Comparison of ENCODE assay signal across 8 mouse cellular contexts in the genomic region with DNA sequence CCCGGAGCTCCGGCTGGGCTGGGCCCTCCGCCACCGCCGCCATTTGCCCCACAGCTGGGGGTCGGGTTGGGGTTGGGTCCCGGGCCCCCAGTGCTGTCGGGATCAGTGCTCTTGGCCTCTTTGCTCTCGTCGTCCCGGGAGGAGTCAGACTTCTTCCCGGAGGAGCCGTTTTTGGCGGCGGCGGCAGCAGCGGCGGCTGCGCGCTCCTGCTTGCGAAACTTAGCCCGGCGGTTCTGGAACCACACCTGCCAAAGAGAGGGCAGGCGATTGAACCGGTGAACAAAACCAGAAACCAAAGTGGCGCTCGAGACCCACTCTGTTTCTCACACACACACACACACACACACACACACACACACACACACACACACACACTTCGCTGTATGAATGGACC. TPM values are rescaled to one million over a fixed set of nuclear protein-coding genes. Genes with fewer than 3 reads are reported as not detected.
DNase-seq lines count a peak whose midpoint lies in the region; ATAC-seq and TF ChIP-seq lines count a peak whose summit lies in the region.

No protein-coding gene starts in this region.

- no peak overlapping the region; the same call in 1 of the 2 replicates for H3K4me3 ChIP-seq in kidney, adult 2 months (ENCODE audit: insufficient read depth, low read depth, low read length)
- peak overlapping the region; percentile 24 for H3K4me3 ChIP-seq in embryonic facial prominence, embryonic 12.5 days
- H3K4me3 ChIP-seq in hindbrain, postnatal 0 days (ENCODE audit: low read length), result peak overlapping the region; percentile 23
- H3K4me3 ChIP-seq in lung, postnatal 0 days (ENCODE audit: low read depth, low read length), result peak overlapping the region; percentile 35

- no peak for TF ChIP-seq CTCF in kidney, adult 2 months (conservative IDR thresholded peaks at IDR 0.05; ENCODE audit: insufficient read depth, insufficient read length, low read depth, low read length)
- TF ChIP-seq CTCF in hindbrain, postnatal 0 days (IDR thresholded peaks at IDR 0.05; ENCODE audit: low read depth), result no peak
- TF ChIP-seq CTCF in lung, postnatal 0 days (IDR thresholded peaks at IDR 0.05), result no peak

- H3K9me3 ChIP-seq in embryonic facial prominence, embryonic 12.5 days, result no peaks in the 10 kb centered on the region
- H3K9me3 ChIP-seq in hindbrain, postnatal 0 days (ENCODE audit: low read length), result no peaks in the 10 kb centered on the region
- H3K9me3 ChIP-seq in lung, postnatal 0 days (ENCODE audit: low read length), result no peaks in the 10 kb centered on the region

- no peak for TF ChIP-seq EP300 in lung, postnatal 0 days (IDR thresholded peaks at IDR 0.05)

- no peak overlapping the region for H3K27ac ChIP-seq in kidney, adult 2 months (ENCODE audit: insufficient read depth, low read depth, low read length)
- H3K27ac ChIP-seq in embryonic facial prominence, embryonic 12.5 days, result no peak overlapping the region
- H3K27ac ChIP-seq in hindbrain, postnatal 0 days, result no peak overlapping the region
- H3K27ac ChIP-seq in lung, postnatal 0 days (ENCODE audit: low read length), result no peak overlapping the region

- H3K4me1 ChIP-seq in kidney, adult 2 months (ENCODE audit: control insufficient read depth, insufficient read depth, low read length), result no peaks in the 10 kb centered on the region
- H3K4me1 ChIP-seq in embryonic facial prominence, embryonic 12.5 days, result peaks cover 6% of the 10 kb centered on the region; the same call in 1 of the 2 replicates
- no peaks in the 10 kb centered on the region for H3K4me1 ChIP-seq in hindbrain, postnatal 0 days (ENCODE audit: insufficient read depth, low read length)
- H3K4me1 ChIP-seq in lung, postnatal 0 days (ENCODE audit: insufficient read depth, low read depth, low read length), result no peaks in the 10 kb centered on the region; the same call in 1 of the 2 replicates

- no peak for ATAC-seq in embryonic facial prominence, embryonic 12.5 days (ENCODE audit: insufficient number of reproducible peaks, insufficient read depth, low FRiP score, low TSS enrichment)
- ATAC-seq in hindbrain, postnatal 0 days, result no peak
- ATAC-seq in lung, postnatal 0 days, result peak; percentile 11; the same call in 1 of the 2 replicates
- ATAC-seq in erythroblast, adult 5-6 weeks (replicated peaks; ENCODE audit: low FRiP score, poor library complexity, severe bottlenecking), result no peak

- no peaks in the 10 kb centered on the region for H3K36me3 ChIP-seq in kidney, adult 2 months (ENCODE audit: control insufficient read depth, insufficient read depth, low read length)
- H3K36me3 ChIP-seq in embryonic facial prominence, embryonic 12.5 days, result no peaks in the 10 kb centered on the region
- H3K36me3 ChIP-seq in hindbrain, postnatal 0 days (ENCODE audit: insufficient read depth, low read length), result no peaks in the 10 kb centered on the region
- no peaks in the 10 kb centered on the region for H3K36me3 ChIP-seq in lung, postnatal 0 days (ENCODE audit: insufficient read depth, low read length)

- no peak for TF ChIP-seq POLR2A in kidney, adult 2 months (IDR thresholded peaks at IDR 0.05; ENCODE audit: low read depth, low read length)

- H3K27me3 ChIP-seq in kidney, adult 2 months (replicated peaks; ENCODE audit: control insufficient read depth, insufficient read depth, low read length), result peaks cover 14% of the 10 kb centered on the region
- H3K27me3 ChIP-seq in embryonic facial prominence, embryonic 12.5 days, result peaks cover 80% of the 10 kb centered on the region
- H3K27me3 ChIP-seq in hindbrain, postnatal 0 days (ENCODE audit: insufficient read depth, low read length), result peaks cover 76% of the 10 kb centered on the region
- H3K27me3 ChIP-seq in lung, postnatal 0 days (replicated peaks; ENCODE audit: insufficient read depth, low read length), result peaks cover 79% of the 10 kb centered on the region

- under 1% methylated on average over 28 of the region's 28 CpGs for WGBS in kidney, adult 2 months
- WGBS in embryonic facial prominence, embryonic 12.5 days, result under 1% methylated on average over 26 of the region's 28 CpGs
- WGBS in hindbrain, postnatal 0 days, result under 1% methylated on average over 28 of the region's 28 CpGs
- 2% methylated on average over 24 of the region's 28 CpGs for WGBS in lung, postnatal 0 days

- DNase-seq in kidney, adult 2 months, result peak; percentile 17
- no peak for DNase-seq in kidney, postnatal 14 days
- DNase-seq in hindbrain, postnatal 0 days (ENCODE audit: low spot score), result no peak
- peak; percentile 36 for DNase-seq in lung, postnatal 0 days (ENCODE audit: low spot score)
- no peak for DNase-seq in thymus, postnatal 0 days (ENCODE audit: low spot score)
- no peak for DNase-seq in cerebellum, adult 9-10 months

- peak overlapping the region; percentile 15; the same call in 1 of the 2 replicates for H3K9ac ChIP-seq in embryonic facial prominence, embryonic 12.5 days
- H3K9ac ChIP-seq in hindbrain, postnatal 0 days (replicated peaks; ENCODE audit: low read length), result peak overlapping the region; percentile 35; the same call in 1 of the 2 replicates
- H3K9ac ChIP-seq in lung, postnatal 0 days (replicated peaks; ENCODE audit: low read depth), result no peak overlapping the region

- peak overlapping the region; percentile 46 for H3K4me2 ChIP-seq in embryonic facial prominence, embryonic 12.5 days (replicated peaks)
- H3K4me2 ChIP-seq in hindbrain, postnatal 0 days (ENCODE audit: low read depth, low read length), result peak overlapping the region; percentile 42
- peak overlapping the region; percentile 53 for H3K4me2 ChIP-seq in lung, postnatal 0 days (replicated peaks; ENCODE audit: low read depth, low read length)

RNA-seq across cellular contexts. Expression of a gene that starts 2.7 kb away (rescaled TPM):
- polyA plus RNA-seq in kidney, adult 2 months (2012; rRNA removed), result 0.12 and 0.31 TPM in 2 replicates
- 1.1 and 2.8 TPM in 2 replicates for polyA plus RNA-seq in embryonic facial prominence, embryonic 12.5 days (2016; fragmentation: Nextera tagmentation; extraction: Ambion mirVana)
- 11.3 and 17.3 TPM in 2 replicates for total RNA-seq in hindbrain, postnatal 0 days (2014; rRNA removed)
- polyA plus RNA-seq in hindbrain, postnatal 0 days (2015; fragmentation: Nextera tagmentation; extraction: Ambion mirVana), result 15.3 and 15.8 TPM in 2 replicates
- polyA plus RNA-seq in lung, postnatal 0 days (2015; fragmentation: Nextera tagmentation; extraction: Ambion mirVana), result 0.05 TPM in 1 of 2 replicates, not detected in the other
- not detected in 2 replicates for polyA plus RNA-seq in thymus, postnatal 0 days (2015; fragmentation: Nextera tagmentation; extraction: Ambion mirVana)
- total RNA-seq in erythroblast, adult 5-6 weeks (2015; ENCODE audit: low replicate concordance), result not detected in 2 replicates
- total RNA-seq in erythroblast, adult 5-6 weeks (2017; ENCODE audit: low replicate concordance), result not detected in 2 replicates

Comparison
In these comparisons a context has a peak if more than half of its experiments do, and no peak if none do; other contexts are left out.
1. DNase-seq: peak in kidney, adult 2 months (single experiment) and lung, postnatal 0 days (single experiment); none in kidney, postnatal 14 days (single experiment), hindbrain, postnatal 0 days (single experiment), thymus, postnatal 0 days (single experiment) and cerebellum, adult 9-10 months (single experiment).
2. Peak in every context shown above with its lines, with median percentiles within 50 percentile points of each other: H3K4me2 ChIP-seq.